Mouse (Mus musculus) spleen, adult 2 months (tissue): ENCODE results near the gene Mettl9.

ENCODE experiments used
- CTCF ChIP-seq: fragments of 200-500 bp; IDR thresholded peaks from 2 replicates; pipeline ENCODE4 v1.5.1; 2011; ENCODE audit warnings: mild to moderate bottlenecking, inconsistent platforms; ENCODE audit not compliant: insufficient read depth, insufficient read length, insufficient replicate concordance; ENCODE audit errors: extremely low read depth
- POLR2A ChIP-seq: fragments of 200-500 bp; IDR thresholded peaks from 2 replicates; pipeline ENCODE4 v1.6.1; 2011; ENCODE audit warnings: low read depth, low read length, inconsistent platforms

- TF ChIP-seq CTCF = no peak
- TF ChIP-seq POLR2A = no peak
Observed at GRCm38 (mm10) chr7:121107851-121108250, 73.6 kb downstream of the Mettl9 start.
